Mouse (Mus musculus) liver, embryonic 14.5 days (tissue): Measurements from ENCODE around the gene Anxa9.

Source experiments
- CTCF ChIP-seq: IDR thresholded peaks from 2 replicates; pipeline ENCODE4 v1.5.1; 2016; ENCODE audit warnings: antibody characterized with exemption, low read depth, control low read depth
- EP300 ChIP-seq: IDR thresholded peaks from 2 replicates; pipeline ENCODE4 v1.6.1; 2016; ENCODE audit warnings: antibody characterized with exemption, low read depth

DNA sequence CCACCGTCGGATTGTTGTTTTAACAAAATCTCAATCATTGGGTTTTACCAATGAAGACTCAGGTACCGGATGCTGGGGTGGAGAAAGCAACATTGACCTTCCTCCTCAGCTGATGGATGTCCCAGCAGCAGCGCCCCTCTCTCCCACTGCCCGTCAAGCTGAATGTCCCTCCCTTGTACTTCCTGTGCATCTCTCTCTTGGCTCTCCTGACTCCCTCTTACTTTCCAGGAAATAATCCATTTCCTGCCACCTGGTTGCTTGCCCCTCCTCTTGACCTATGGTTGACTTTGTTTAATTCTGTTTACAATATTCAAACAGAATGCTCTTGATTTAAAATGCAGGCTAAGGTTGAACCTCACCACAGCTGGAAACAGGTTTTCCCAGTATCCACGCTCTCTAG is 16.8 kb downstream of the Anxa9 start:
- no peak for TF ChIP-seq CTCF
- TF ChIP-seq EP300: no peak
